Mouse (Mus musculus) forebrain, embryonic 14.5 days (tissue): ENCODE data around the gene Mkln1. TPM values are rescaled to one million over a fixed set of nuclear protein-coding genes. Genes with fewer than 3 reads are reported as not detected.

Source experiments
- ATAC-seq: fragments of 200-750 bp; cut with Nextera tagmentation; 2 replicates; pipeline ENCODE4 v1.8.0; 2017; ENCODE audit warnings: mild to moderate bottlenecking, moderate library complexity
- DNase-seq: peaks from one replicate; pipeline ENCODE4 v3.0.0-alpha.2; 2015; ENCODE audit warnings: low spot score
- H3K27ac ChIP-seq: fragments of 300-500 bp; sonication (generic); 2 replicates; pipeline ENCODE4 v1.5.1; 2014; ENCODE audit warnings: low read depth, mild to moderate bottlenecking, control low read depth, low read length, moderate library complexity
- H3K27me3 ChIP-seq: fragments of 300-500 bp; sonication (generic); replicated peaks from 2 replicates; pipeline ENCODE4 v1.6.1; 2014; ENCODE audit warnings: low read length, control low read depth, mixed read lengths; ENCODE audit not compliant: control insufficient read depth, insufficient read depth
- H3K36me3 ChIP-seq: fragments of 300-500 bp; sonication (generic); 2 replicates; pipeline ENCODE4 v1.6.1; 2014; ENCODE audit warnings: low read length, control low read depth; ENCODE audit not compliant: control insufficient read depth, insufficient read depth
- H3K4me1 ChIP-seq: fragments of 300-500 bp; sonication (generic); 2 replicates; pipeline ENCODE4 v1.6.1; 2014; ENCODE audit warnings: antibody characterized with exemption, low read length, control low read depth; ENCODE audit not compliant: control insufficient read depth, insufficient read depth
- H3K4me2 ChIP-seq: fragments of 300-500 bp; sonication (generic); 2 replicates; pipeline ENCODE4 v1.6.1; 2014; ENCODE audit warnings: mild to moderate bottlenecking, control low read depth, low read length
- H3K4me3 ChIP-seq: fragments of 300-500 bp; sonication (generic); 2 replicates; pipeline ENCODE4 v1.5.1; 2014; ENCODE audit warnings: low read depth, low read length, control low read depth
- H3K9ac ChIP-seq: fragments of 300-500 bp; sonication (generic); 2 replicates; pipeline ENCODE4 v1.6.1; 2014; ENCODE audit warnings: mild to moderate bottlenecking, low read length, control low read depth, moderate library complexity
- H3K9me3 ChIP-seq: fragments of 300-500 bp; sonication (generic); replicated peaks from 2 replicates; pipeline ENCODE4 v1.6.1; 2016; ENCODE audit warnings: low read length, control low read depth, mixed read lengths; ENCODE audit not compliant: control insufficient read depth
- WGBS: fragments of 180-500 bp; shearing (Covaris S2); extraction: QIAGEN DNeasy Blood & Tissue Kit; methylation state at CpG from one replicate; pipeline ENCODE4 v1.1.7; 2014; 5-methylcytosine and 5-hydroxymethylcytosine counted together
- polyA plus RNA-seq: library from polyadenylated mRNA; unstranded; fragments of >200 nt; fragmentation: Nextera tagmentation; extraction: Ambion mirVana; gene quantifications from 2 replicates; pipeline ENCODE4 v1.2.1, GENCODE M21; 2014

The Mkln1 gene
- polyA plus RNA-seq, 1 experiment from 2014 or later = 156 TPM

- no peaks in the 10 kb centered on the region for H3K27me3 ChIP-seq
- DNase-seq (no peak), ATAC-seq (no peak)
- no peak overlapping the region for H3K4me2 ChIP-seq
- H3K27ac ChIP-seq = no peak overlapping the region
- WGBS = 88% methylated on average over 3 of the region's 3 CpGs
- H3K9ac ChIP-seq = no peak overlapping the region
- H3K36me3 ChIP-seq = no peaks in the 10 kb centered on the region
- no peak overlapping the region for H3K4me3 ChIP-seq
- H3K9me3 ChIP-seq = no peaks in the 10 kb centered on the region
- no peaks in the 10 kb centered on the region for H3K4me1 ChIP-seq
Measured at GRCm38 (mm10) chr6:31371140-31371539, 27.4 kb upstream of the Mkln1 start.

DNA sequence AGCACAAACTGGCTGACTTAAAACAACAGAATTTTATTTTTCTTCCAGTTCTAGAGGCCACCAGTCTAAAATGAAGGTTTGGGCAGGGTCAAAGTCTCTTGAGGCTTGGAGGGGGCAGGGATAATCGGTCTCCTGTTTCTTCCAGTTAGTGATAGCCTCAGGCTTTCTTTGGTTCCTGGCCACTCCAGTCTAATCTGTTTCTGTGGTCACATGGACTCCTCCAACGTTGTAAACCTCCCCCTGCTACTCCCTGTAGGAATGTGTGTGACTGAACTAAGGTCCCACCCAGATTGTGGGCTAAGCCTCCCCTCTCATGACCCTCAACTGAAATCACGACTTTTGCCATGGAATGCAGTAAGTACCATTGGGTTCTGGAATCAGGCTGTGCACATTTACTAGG, 25.9 kb upstream of the Mkln1 start:
- DNase-seq = no peak
- 49% methylated on average over 3 of the region's 3 CpGs for WGBS
- Histone ChIP-seq H3K4me2 (no peak overlapping the region), H3K4me3 (no peak overlapping the region), H3K27me3 (no peaks in the 10 kb centered on the region), H3K27ac (no peak overlapping the region), H3K9ac (no peak overlapping the region), H3K4me1 (no peaks in the 10 kb centered on the region), H3K36me3 (no peaks in the 10 kb centered on the region), H3K9me3 (no peaks in the 10 kb centered on the region)
- no peak for ATAC-seq

- WGBS = 92% methylated on average over 6 of the region's 6 CpGs
- ATAC-seq = no peak
- H3K27me3 ChIP-seq = no peaks in the 10 kb centered on the region
- H3K36me3 ChIP-seq = no peaks in the 10 kb centered on the region
- no peaks in the 10 kb centered on the region for H3K4me1 ChIP-seq
- no peak overlapping the region for H3K4me2 ChIP-seq
- H3K27ac ChIP-seq = no peak overlapping the region
- H3K9me3 ChIP-seq = no peaks in the 10 kb centered on the region
- H3K4me3 ChIP-seq = no peak overlapping the region
- H3K9ac ChIP-seq = no peak overlapping the region
- DNase-seq = no peak
Measured at GRCm38 (mm10) chr6:31373084-31373673, 25.4 kb upstream of the Mkln1 start.

GRCm38 (mm10) chr6:31382989-31383388, 15.5 kb upstream of the Mkln1 start:
- H3K27me3 ChIP-seq = no peaks in the 10 kb centered on the region
- H3K4me2 ChIP-seq = no peak overlapping the region
- no peak overlapping the region for H3K4me3 ChIP-seq
- DNase-seq (no peak), ATAC-seq (no peak)
- H3K4me1 ChIP-seq = no peaks in the 10 kb centered on the region
- 99% methylated on average over 7 of the region's 7 CpGs for WGBS
- no peak overlapping the region for H3K9ac ChIP-seq
- H3K36me3 ChIP-seq = no peaks in the 10 kb centered on the region
- H3K9me3 ChIP-seq = 0 out of 2 replicates have a peak, but pooled peaks cover 2% of the 10 kb centered on the region
- no peak overlapping the region for H3K27ac ChIP-seq

DNA sequence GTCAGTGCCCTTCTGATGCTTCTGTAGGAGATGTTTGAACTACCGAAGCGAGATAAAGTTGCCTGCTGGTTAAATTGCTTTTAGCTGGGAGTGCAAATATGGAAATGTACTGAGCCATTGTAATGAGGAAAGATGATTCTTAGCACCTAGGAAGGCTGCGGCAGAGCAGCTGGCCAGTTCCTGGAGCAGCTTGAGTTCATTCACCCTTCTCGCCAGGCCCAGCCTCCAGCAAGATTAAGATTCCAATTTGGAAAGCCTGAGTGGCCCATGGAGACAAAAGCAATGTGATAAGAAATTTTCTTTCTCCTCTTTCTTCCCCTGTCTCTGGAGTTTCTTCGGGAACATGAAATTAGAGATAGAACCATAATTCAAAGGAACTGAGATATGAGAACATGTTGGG, 13.7 kb upstream of the Mkln1 start:
- Histone ChIP-seq H3K9ac (no peak overlapping the region), H3K27ac (no peak overlapping the region), H3K9me3 (0 out of 2 replicates have a peak, but pooled peaks cover 2% of the 10 kb centered on the region), H3K4me1 (no peaks in the 10 kb centered on the region), H3K27me3 (no peaks in the 10 kb centered on the region), H3K4me2 (no peak overlapping the region), H3K4me3 (no peak overlapping the region), H3K36me3 (no peaks in the 10 kb centered on the region)
- ATAC-seq (no peak), DNase-seq (no peak)
- 71% methylated on average over 5 of the region's 5 CpGs for WGBS

- no peak overlapping the region for H3K4me2 ChIP-seq
- H3K9me3 ChIP-seq = no peaks in the 10 kb centered on the region
- ATAC-seq (no peak), DNase-seq (no peak)
- no peaks in the 10 kb centered on the region for H3K27me3 ChIP-seq
- H3K4me1 ChIP-seq = no peaks in the 10 kb centered on the region
- no peak overlapping the region for H3K27ac ChIP-seq
- no peak overlapping the region for H3K9ac ChIP-seq
- no peaks in the 10 kb centered on the region for H3K36me3 ChIP-seq
- 91% methylated on average over 10 of the region's 10 CpGs for whole genome bisulfite sequencing
- no peak overlapping the region for H3K4me3 ChIP-seq
Measured at GRCm38 (mm10) chr6:31385281-31386145, 13.0 kb upstream of the Mkln1 start.

GRCm38 (mm10) chr6:31389716-31390115, 8.8 kb upstream of the Mkln1 start:
- ATAC-seq (no peak), DNase-seq (peak; percentile 22)
- H3K4me1 ChIP-seq = no peaks in the 10 kb centered on the region
- H3K27ac ChIP-seq = no peak overlapping the region
- H3K4me2 ChIP-seq = no peak overlapping the region
- H3K36me3 ChIP-seq = no peaks in the 10 kb centered on the region
- 79% methylated on average over 6 of the region's 6 CpGs for WGBS
- H3K9ac ChIP-seq = no peak overlapping the region
- no peaks in the 10 kb centered on the region for H3K27me3 ChIP-seq
- no peak overlapping the region for H3K4me3 ChIP-seq
- no peaks in the 10 kb centered on the region for H3K9me3 ChIP-seq

- Histone ChIP-seq H3K4me2 (no peak overlapping the region), H3K9me3 (no peaks in the 10 kb centered on the region), H3K27ac (no peak overlapping the region), H3K4me3 (no peak overlapping the region), H3K27me3 (no peaks in the 10 kb centered on the region), H3K9ac (no peak overlapping the region), H3K36me3 (no peaks in the 10 kb centered on the region), H3K4me1 (no peaks in the 10 kb centered on the region)
- no peak for DNase-seq
- 80% methylated on average over 8 of the region's 8 CpGs for WGBS
- no peak for ATAC-seq
Measured at GRCm38 (mm10) chr6:31390243-31390981, 8.1 kb upstream of the Mkln1 start.
